Mouse (Mus musculus) adrenal gland, adult 18-20 months (tissue): ENCODE measurements at regions not wholly inside any gene's neighbourhood (a gene's known extent, or its start where the extent isn't known, plus 50 kb on each side); places are given as distances from the start of the nearest gene placed in this dataset.

ENCODE experiments used
- DNase-seq, 2 experiments: peaks; one replicate each; pipeline ENCODE4 v3.0.0; 2021 to 2022; ENCODE audit warnings: low spot score in 2 of 2

DNA sequence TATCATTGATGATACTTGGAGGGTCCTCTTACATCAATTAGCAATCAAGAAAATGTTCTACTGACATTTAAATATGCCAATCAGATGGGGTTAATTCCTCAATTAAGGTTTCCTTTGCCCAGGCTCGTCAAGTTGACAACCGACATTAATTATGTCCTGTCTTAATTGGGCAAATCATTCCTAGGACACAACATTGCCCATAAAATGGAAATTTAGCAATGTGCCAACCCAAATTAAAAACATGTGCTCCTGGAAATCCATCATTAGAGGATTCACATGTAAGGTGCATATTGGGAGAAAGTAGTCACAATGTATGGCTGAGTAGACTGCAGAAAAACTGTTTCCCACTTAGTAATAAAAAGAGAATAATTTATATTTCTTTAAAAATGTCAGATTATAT is 483.6 kb upstream of the B430305J03Rik start:
- no peak for DNase-seq

GRCm38 (mm10) chr3:61846703-61847102 is 481.0 kb upstream of the B430305J03Rik start:
- no peak for DNase-seq

- peak; percentile 19 to 27 for DNase-seq
Measured at GRCm38 (mm10) chr3:61839355-61840009, 473.7 kb upstream of the B430305J03Rik start.

DNA sequence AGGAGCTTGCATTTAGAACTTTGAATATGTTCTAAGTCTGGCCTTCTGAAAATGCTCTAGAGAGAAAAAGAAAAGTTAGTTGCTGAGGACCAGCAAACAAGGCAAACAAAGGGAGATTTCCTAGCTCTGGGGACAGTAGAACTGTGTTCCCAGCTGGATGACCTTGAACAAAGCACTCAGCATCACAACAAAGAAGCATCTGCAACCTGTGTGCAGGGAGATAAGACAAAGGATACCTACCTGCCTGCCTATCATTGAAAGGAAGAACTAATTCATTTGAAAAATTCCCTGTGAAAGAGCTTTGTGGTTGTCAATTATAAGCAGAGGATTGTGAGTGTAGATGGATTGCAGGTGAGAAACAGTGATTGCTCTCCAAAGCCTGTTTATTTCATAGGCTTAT is 451.1 kb upstream of the B430305J03Rik start:
- no peak for DNase-seq

DNA sequence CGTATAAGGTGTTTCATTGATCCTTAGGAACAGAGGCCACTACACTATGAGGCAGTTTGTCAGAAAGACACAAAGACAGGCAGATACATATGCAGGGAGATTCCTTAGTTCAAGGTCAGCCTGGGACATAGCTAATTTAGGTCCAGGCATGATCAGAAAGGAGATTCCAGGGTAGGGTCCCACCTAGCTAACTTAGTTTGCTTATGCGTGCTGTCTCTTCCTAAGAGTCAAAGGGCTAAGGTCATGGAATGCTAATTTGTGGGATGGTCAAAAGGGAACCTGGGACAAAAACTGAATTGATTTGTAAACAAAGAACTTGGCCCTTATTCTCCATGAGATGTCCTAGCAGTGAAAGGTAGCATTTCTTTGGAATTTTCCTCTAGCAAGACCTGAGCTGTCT is 430.3 kb upstream of the B430305J03Rik start:
- DNase-seq, result no peak

DNA sequence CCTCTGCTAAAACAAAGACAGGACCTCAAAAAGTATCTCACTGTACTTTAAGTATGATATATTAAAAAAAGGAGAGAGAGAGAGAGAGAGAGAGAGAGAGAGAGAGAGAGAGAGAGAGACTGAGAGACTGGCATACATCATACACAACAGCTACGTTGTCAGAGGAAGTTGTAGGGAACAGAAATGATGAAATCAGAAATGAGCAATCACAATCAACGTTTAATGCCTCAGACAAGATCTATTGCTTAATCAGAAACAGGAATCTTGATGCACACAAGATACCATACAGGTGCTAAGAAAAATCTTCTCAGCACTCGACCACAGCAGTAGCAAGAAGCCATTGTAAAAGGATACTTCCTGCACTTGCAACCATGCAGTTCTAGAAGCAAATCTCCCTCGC is 424.9 kb upstream of the B430305J03Rik start:
- no peak for DNase-seq
